In genomic region chr2:173235435-173236332, GRCm38 (mm10) we compare ENCODE assay signal across 7 mouse cellular contexts. TPM values are rescaled to one million over a fixed set of nuclear protein-coding genes. Genes with fewer than 3 reads are reported as not detected.
DNase-seq lines count a peak whose midpoint lies in the region; ATAC-seq and TF ChIP-seq lines count a peak whose summit lies in the region.

No protein-coding gene starts in this region.

- no peaks in the 10 kb centered on the region for H3K36me3 ChIP-seq in liver, postnatal 0 days (replicated peaks; ENCODE audit: insufficient read depth, low read length)
- H3K36me3 ChIP-seq in embryonic facial prominence, embryonic 11.5 days (replicated peaks; ENCODE audit: control insufficient read depth, insufficient read depth, low read depth, low read length), result peaks cover 3% of the 10 kb centered on the region
- H3K36me3 ChIP-seq in hindbrain, embryonic 12.5 days, result peaks cover 23% of the 10 kb centered on the region
- peaks cover 22% of the 10 kb centered on the region for H3K36me3 ChIP-seq in myocyte (ENCODE audit: control insufficient read depth, insufficient read depth)

- H3K79me2 ChIP-seq in myocyte (ENCODE audit: control insufficient read depth, insufficient read depth), result peaks cover 82% of the 10 kb centered on the region

- no peak for TF ChIP-seq EP300 in liver, postnatal 0 days (IDR thresholded peaks at IDR 0.05; ENCODE audit: low read depth)

- no peak for TF ChIP-seq CTCF in liver, postnatal 0 days (IDR thresholded peaks at IDR 0.05; ENCODE audit: low read depth)

- H3ac ChIP-seq in myocyte (ENCODE audit: control insufficient read depth, insufficient read length), result no peak overlapping the region

- no peaks in the 10 kb centered on the region for H3K27me3 ChIP-seq in liver, postnatal 0 days (ENCODE audit: insufficient read depth, low read length)
- no peaks in the 10 kb centered on the region for H3K27me3 ChIP-seq in embryonic facial prominence, embryonic 11.5 days (ENCODE audit: control insufficient read depth, insufficient read depth, low read length)
- no peaks in the 10 kb centered on the region for H3K27me3 ChIP-seq in hindbrain, embryonic 12.5 days
- H3K27me3 ChIP-seq in myocyte (ENCODE audit: control insufficient read depth, insufficient read depth, insufficient read length), result no peaks in the 10 kb centered on the region

- H3K4me3 ChIP-seq in liver, postnatal 0 days (ENCODE audit: low read depth, low read length), result no peak overlapping the region
- no peak overlapping the region for H3K4me3 ChIP-seq in embryonic facial prominence, embryonic 11.5 days (ENCODE audit: low read depth, low read length)
- H3K4me3 ChIP-seq in hindbrain, embryonic 12.5 days, result no peak overlapping the region
- H3K4me3 ChIP-seq in myocyte, result no peak overlapping the region

- no peak for ATAC-seq in liver, postnatal 0 days
- 0 out of 2 replicates have a peak, but pooled peaks have one; percentile 19 for ATAC-seq in embryonic facial prominence, embryonic 11.5 days (replicated peaks; ENCODE audit: insufficient number of reproducible peaks, low FRiP score, low TSS enrichment, low read depth)
- peak; percentile 12; the same call in 1 of the 2 replicates for ATAC-seq in hindbrain, embryonic 12.5 days (ENCODE audit: low FRiP score)

- H3K4me1 ChIP-seq in liver, postnatal 0 days (ENCODE audit: insufficient read depth), result no peaks in the 10 kb centered on the region
- H3K4me1 ChIP-seq in embryonic facial prominence, embryonic 11.5 days (ENCODE audit: control insufficient read depth, insufficient read depth, low read length), result peaks cover 22% of the 10 kb centered on the region
- peaks cover 74% of the 10 kb centered on the region for H3K4me1 ChIP-seq in hindbrain, embryonic 12.5 days

- H3K4me2 ChIP-seq in liver, postnatal 0 days (ENCODE audit: low read depth, low read length), result no peak overlapping the region
- H3K4me2 ChIP-seq in embryonic facial prominence, embryonic 11.5 days (ENCODE audit: low read depth, low read length), result no peak overlapping the region
- no peak overlapping the region; the same call in 1 of the 2 replicates for H3K4me2 ChIP-seq in hindbrain, embryonic 12.5 days (replicated peaks)
- H3K4me2 ChIP-seq in myocyte (ENCODE audit: low read depth), result no peak overlapping the region

- WGBS in liver, postnatal 0 days (ENCODE audit: insufficient replicate concordance), result 57% methylated on average over 8 of the region's 8 CpGs
- WGBS in embryonic facial prominence, embryonic 11.5 days, result 52% methylated on average over 8 of the region's 8 CpGs
- 47% methylated on average over 8 of the region's 8 CpGs for WGBS in hindbrain, embryonic 12.5 days

- DNase-seq in liver, result peak; percentile 30
- DNase-seq in liver, postnatal 0 days, result no peak
- DNase-seq in embryonic facial prominence, embryonic 11.5 days (ENCODE audit: low spot score), result peak; percentile 32
- DNase-seq in right cerebral cortex, adult 2 months (ENCODE audit: low spot score in 2 of 2), result no peak
- no peak for DNase-seq in embryo, embryonic 9.5 days (ENCODE audit: extremely low spot score)

- H3K9ac ChIP-seq in liver, postnatal 0 days (replicated peaks), result no peak overlapping the region
- H3K9ac ChIP-seq in embryonic facial prominence, embryonic 11.5 days (replicated peaks; ENCODE audit: low read length), result peak overlapping the region; percentile 14; the same call in 1 of the 2 replicates
- no peak overlapping the region; the same call in 1 of the 2 replicates for H3K9ac ChIP-seq in hindbrain, embryonic 12.5 days

- TF ChIP-seq POLR2A in myocyte (IDR thresholded peaks at IDR 0.05; ENCODE audit: insufficient read length, low read depth), result peak; percentile 20

- H3K9me3 ChIP-seq in liver, postnatal 0 days (ENCODE audit: low read length), result no peaks in the 10 kb centered on the region
- H3K9me3 ChIP-seq in embryonic facial prominence, embryonic 11.5 days (replicated peaks; ENCODE audit: control insufficient read depth, low read length), result no peaks in the 10 kb centered on the region
- no peaks in the 10 kb centered on the region for H3K9me3 ChIP-seq in hindbrain, embryonic 12.5 days (replicated peaks)

- H3K27ac ChIP-seq in liver, postnatal 0 days (ENCODE audit: low read depth), result no peak overlapping the region
- peak overlapping the region; percentile 15; the same call in 1 of the 2 replicates for H3K27ac ChIP-seq in embryonic facial prominence, embryonic 11.5 days (replicated peaks; ENCODE audit: low read depth, low read length)
- peak overlapping the region; percentile 30 for H3K27ac ChIP-seq in hindbrain, embryonic 12.5 days

TF ChIP-seq in myocyte, 11 proteins besides CTCF, POLR2A, EP300 and RAD21:
- TF ChIP-seq MAX (IDR thresholded peaks at IDR 0.05; ENCODE audit: low read depth) (no peak), POLR2AphosphoS2 (IDR thresholded peaks at IDR 0.05; ENCODE audit: insufficient read length, low read depth) (peak; percentile 26)
TF ChIP-seq in myocyte: peak in this region for 1.

RNA-seq across cellular contexts. Expression of gene Zbp1, which starts 17.0 kb away (rescaled TPM):
- polyA plus RNA-seq in liver, postnatal 0 days (2015; fragmentation: Nextera tagmentation; extraction: Ambion mirVana), result 4.9 and 6.7 TPM in 2 replicates
- polyA plus RNA-seq in embryonic facial prominence, embryonic 11.5 days (2014; fragmentation: Nextera tagmentation; extraction: Ambion mirVana), result not detected in 2 replicates
- 0.28 TPM in 1 of 2 replicates, not detected in the other for polyA plus RNA-seq in hindbrain, embryonic 12.5 days (2016; fragmentation: Nextera tagmentation; extraction: Ambion mirVana)
- polyA plus RNA-seq in myocyte (2012; fragmentation: generic; extraction: Trizol), result 1.1 TPM

RNA-seq across cellular contexts. Expression of gene Pmepa1, which starts 40.6 kb away (rescaled TPM):
- polyA plus RNA-seq in liver, postnatal 0 days (2015; fragmentation: Nextera tagmentation; extraction: Ambion mirVana), result 0.21 and 0.36 TPM in 2 replicates
- 3.3 and 3.4 TPM in 2 replicates for polyA plus RNA-seq in embryonic facial prominence, embryonic 11.5 days (2014; fragmentation: Nextera tagmentation; extraction: Ambion mirVana)
- polyA plus RNA-seq in hindbrain, embryonic 12.5 days (2016; fragmentation: Nextera tagmentation; extraction: Ambion mirVana), result 5.6 and 6.3 TPM in 2 replicates
- polyA plus RNA-seq in myocyte (2012; fragmentation: generic; extraction: Trizol), result 260 TPM

Comparison
In these comparisons a context has a peak if more than half of its experiments do, and no peak if none do; other contexts are left out.
1. DNase-seq: peak in liver (single experiment) and embryonic facial prominence, embryonic 11.5 days (single experiment); none in liver, postnatal 0 days (single experiment), right cerebral cortex, adult 2 months (0 of 2) and embryo, embryonic 9.5 days (single experiment).
2. RNA of gene Pmepa1, which starts 40.6 kb away (polyA plus RNA-seq): 260 TPM in myocyte (single experiment); 5.6 to 6.3 TPM in hindbrain, embryonic 12.5 days, 3.3 to 3.4 TPM in embryonic facial prominence, embryonic 11.5 days and 0.21 to 0.36 TPM in liver, postnatal 0 days; every median in the first group is over 10 times any median in the second.